Comparison of ENCODE assay signal across 8 mouse cellular contexts in the genomic region with DNA sequence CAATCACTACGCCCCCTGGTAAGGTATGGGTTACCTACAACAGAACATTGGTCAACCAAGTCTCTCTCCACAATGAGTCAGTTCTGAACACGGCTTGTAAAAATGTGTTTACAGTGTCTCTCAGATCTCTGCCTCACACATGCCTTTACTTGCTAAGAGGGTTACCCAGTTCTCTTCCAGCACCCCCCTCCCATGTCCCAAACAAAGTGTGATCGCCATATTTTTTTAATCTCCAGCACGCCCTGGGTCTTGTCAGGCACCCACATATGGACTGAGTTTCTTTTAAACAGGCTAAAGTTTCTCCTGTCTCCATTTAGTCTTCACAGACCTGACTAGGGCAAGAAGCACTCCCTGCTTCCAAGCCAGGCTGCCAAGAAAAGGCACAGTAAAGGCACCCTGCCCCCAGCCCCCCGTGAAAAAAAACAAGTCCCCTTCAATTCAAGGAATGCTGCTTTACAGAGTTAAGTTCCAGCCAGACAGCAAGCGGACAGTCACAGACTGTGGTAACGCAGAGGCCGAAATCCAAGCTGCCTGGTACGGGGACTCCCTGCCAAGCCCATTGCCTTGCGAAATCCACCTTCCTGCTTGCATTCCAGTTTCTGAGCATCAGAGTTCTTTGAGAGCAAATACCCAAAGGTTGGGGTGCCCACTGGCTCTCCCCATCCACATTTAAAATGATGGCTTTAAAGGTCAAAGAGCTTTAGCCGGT.
DNase-seq lines count a peak whose midpoint lies in the region; ATAC-seq and TF ChIP-seq lines count a peak whose summit lies in the region.

No protein-coding gene starts in this region.

- H3K27ac ChIP-seq in kidney, adult 2 months (ENCODE audit: insufficient read depth, low read depth, low read length): no peak overlapping the region
- peak overlapping the region; percentile 89 for H3K27ac ChIP-seq in embryonic facial prominence, embryonic 15.5 days (replicated peaks)
- H3K27ac ChIP-seq in limb, embryonic 11.5 days (replicated peaks; ENCODE audit: low read depth, low read length): peak overlapping the region; percentile 60

- ATAC-seq in embryonic facial prominence, embryonic 15.5 days (ENCODE audit: insufficient number of reproducible peaks, low FRiP score, low TSS enrichment, low read depth): peak; percentile 78
- no peak; the same call in 1 of the 2 replicates for ATAC-seq in limb, embryonic 11.5 days (ENCODE audit: insufficient number of reproducible peaks, low FRiP score, low TSS enrichment, low read depth)

- H3K36me3 ChIP-seq in kidney, adult 2 months (ENCODE audit: control insufficient read depth, insufficient read depth, low read length): no peaks in the 10 kb centered on the region
- no peaks in the 10 kb centered on the region for H3K36me3 ChIP-seq in embryonic facial prominence, embryonic 15.5 days
- H3K36me3 ChIP-seq in limb, embryonic 11.5 days (ENCODE audit: control insufficient read depth, insufficient read depth, low read length): no peaks in the 10 kb centered on the region

- no peak for TF ChIP-seq POLR2A in kidney, adult 2 months (IDR thresholded peaks at IDR 0.05; ENCODE audit: low read depth, low read length)

- no peaks in the 10 kb centered on the region for H3K4me1 ChIP-seq in kidney, adult 2 months (ENCODE audit: control insufficient read depth, insufficient read depth, low read length)
- H3K4me1 ChIP-seq in embryonic facial prominence, embryonic 15.5 days: peaks cover 62% of the 10 kb centered on the region
- peaks cover 23% of the 10 kb centered on the region for H3K4me1 ChIP-seq in limb, embryonic 11.5 days (ENCODE audit: control insufficient read depth, insufficient read depth, low read length)

- H3K9me3 ChIP-seq in embryonic facial prominence, embryonic 15.5 days (replicated peaks): no peaks in the 10 kb centered on the region
- no peaks in the 10 kb centered on the region for H3K9me3 ChIP-seq in limb, embryonic 11.5 days (ENCODE audit: control insufficient read depth, low read length)

- WGBS in kidney, adult 2 months: 48% methylated on average over 11 of the region's 11 CpGs
- WGBS in embryonic facial prominence, embryonic 15.5 days: 10% methylated on average over 11 of the region's 11 CpGs
- 46% methylated on average over 11 of the region's 11 CpGs for WGBS in limb, embryonic 11.5 days

- H3K9ac ChIP-seq in embryonic facial prominence, embryonic 15.5 days: no peak overlapping the region
- no peak overlapping the region for H3K9ac ChIP-seq in limb, embryonic 11.5 days (ENCODE audit: low read length)

- H3K27me3 ChIP-seq in kidney, adult 2 months (replicated peaks; ENCODE audit: control insufficient read depth, insufficient read depth, low read length): no peaks in the 10 kb centered on the region
- H3K27me3 ChIP-seq in embryonic facial prominence, embryonic 15.5 days: no peaks in the 10 kb centered on the region
- no peaks in the 10 kb centered on the region for H3K27me3 ChIP-seq in limb, embryonic 11.5 days (ENCODE audit: control insufficient read depth, insufficient read depth, low read length)

- H3K4me3 ChIP-seq in kidney, adult 2 months (ENCODE audit: insufficient read depth, low read depth, low read length): no peak overlapping the region
- H3K4me3 ChIP-seq in embryonic facial prominence, embryonic 15.5 days (replicated peaks): no peak overlapping the region
- H3K4me3 ChIP-seq in limb, embryonic 11.5 days (ENCODE audit: low read depth, low read length): no peak overlapping the region

- peak; percentile 15 for DNase-seq in kidney, adult 2 months
- no peak for DNase-seq in kidney, postnatal 25 days
- DNase-seq in limb, embryonic 11.5 days (ENCODE audit: low spot score): peak; percentile 41
- DNase-seq in neural tube, embryonic 10.5 days (ENCODE audit: extremely low spot score, low spot score): peak; percentile 18
- no peak for DNase-seq in right cerebral cortex, postnatal 4 days
- DNase-seq in left cerebral cortex, postnatal 4 days: no peak
- no peak for DNase-seq in ovary, postnatal 14 days (ENCODE audit: low spot score)

- no peak for TF ChIP-seq CTCF in kidney, adult 2 months (conservative IDR thresholded peaks at IDR 0.05; ENCODE audit: insufficient read depth, insufficient read length, low read depth, low read length)

- H3K4me2 ChIP-seq in embryonic facial prominence, embryonic 15.5 days (replicated peaks): peak overlapping the region; percentile 38
- no peak overlapping the region for H3K4me2 ChIP-seq in limb, embryonic 11.5 days (ENCODE audit: low read depth, severe bottlenecking)

- intact Hi-C loops in left cerebral cortex, postnatal 4 days (cut with DNase I): no loop called here

Comparison
In these comparisons a context has a peak if more than half of its experiments do, and no peak if none do; other contexts are left out.
1. DNase-seq: peak in kidney, adult 2 months (single experiment), limb, embryonic 11.5 days (single experiment) and neural tube, embryonic 10.5 days (single experiment); none in kidney, postnatal 25 days (0 of 2), right cerebral cortex, postnatal 4 days (single experiment), left cerebral cortex, postnatal 4 days (single experiment) and ovary, postnatal 14 days (single experiment).